8 mouse cellular contexts compared by ENCODE assay signal in genomic region chr19:8966198-8966589, GRCm38 (mm10). TPM values are rescaled to one million over a fixed set of nuclear protein-coding genes. Genes with fewer than 3 reads are reported as not detected.
A peak's percentile ranks its signal among the peaks of the same experiment; 100 is the strongest.
DNase-seq lines count a peak whose midpoint lies in the region; ATAC-seq and TF ChIP-seq lines count a peak whose summit lies in the region.

No protein-coding gene starts in this region.

- peak overlapping the region; percentile 88 for H3K4me3 ChIP-seq in lung, embryonic 14.5 days (ENCODE audit: low read depth, low read length)
- peak overlapping the region; percentile 77 for H3K4me3 ChIP-seq in erythroblast, embryonic 14.5 days (replicated peaks)
- peak overlapping the region; percentile 87 for H3K4me3 ChIP-seq in limb, embryonic 13.5 days
- peak overlapping the region; percentile 64 for H3K4me3 ChIP-seq in small intestine, adult 2 months (ENCODE audit: low read depth, low read length)

- H3K27ac ChIP-seq in lung, embryonic 14.5 days (ENCODE audit: low read depth): peak overlapping the region; percentile 92
- peak overlapping the region; percentile 96 for H3K27ac ChIP-seq in limb, embryonic 13.5 days
- H3K27ac ChIP-seq in small intestine, adult 2 months (ENCODE audit: insufficient read depth, low read depth, low read length): peak overlapping the region; percentile 95

- H3K27me3 ChIP-seq in lung, embryonic 14.5 days (ENCODE audit: insufficient read depth, low read length): no peaks in the 10 kb centered on the region
- H3K27me3 ChIP-seq in erythroblast, embryonic 14.5 days (ENCODE audit: control insufficient read depth): no peaks in the 10 kb centered on the region
- H3K27me3 ChIP-seq in limb, embryonic 13.5 days: no peaks in the 10 kb centered on the region
- no peaks in the 10 kb centered on the region for H3K27me3 ChIP-seq in small intestine, adult 2 months (ENCODE audit: control insufficient read depth, insufficient read depth, low read length)

- WGBS in lung, embryonic 14.5 days: 27% methylated on average over 5 of the region's 5 CpGs
- 26% methylated on average over 5 of the region's 5 CpGs for WGBS in limb, embryonic 13.5 days
- 9% methylated on average over 5 of the region's 5 CpGs for WGBS in small intestine, adult 2 months

- DNase-seq in lung, embryonic 14.5 days: no peak
- DNase-seq in lung, postnatal 36 days: no peak
- DNase-seq in embryo, embryonic 10 days (ENCODE audit: low spot score): no peak
- no peak for DNase-seq in gastrocnemius, postnatal 4 days (ENCODE audit: low spot score in 2 of 2)

- H3K9me3 ChIP-seq in lung, embryonic 14.5 days (ENCODE audit: low read depth, low read length): no peaks in the 10 kb centered on the region
- no peaks in the 10 kb centered on the region for H3K9me3 ChIP-seq in erythroblast, embryonic 14.5 days (ENCODE audit: control insufficient read depth, low read length)
- no peaks in the 10 kb centered on the region for H3K9me3 ChIP-seq in limb, embryonic 13.5 days

- peak overlapping the region; percentile 75 for H3K4me2 ChIP-seq in lung, embryonic 14.5 days
- peak overlapping the region; percentile 92 for H3K4me2 ChIP-seq in limb, embryonic 13.5 days (replicated peaks)

- H3K36me3 ChIP-seq in lung, embryonic 14.5 days (ENCODE audit: insufficient read depth): peaks cover 77% of the 10 kb centered on the region
- H3K36me3 ChIP-seq in erythroblast, embryonic 14.5 days (ENCODE audit: control insufficient read depth): peaks cover 79% of the 10 kb centered on the region
- peaks cover 75% of the 10 kb centered on the region for H3K36me3 ChIP-seq in limb, embryonic 13.5 days
- peaks cover 55% of the 10 kb centered on the region for H3K36me3 ChIP-seq in small intestine, adult 2 months (ENCODE audit: control insufficient read depth, insufficient read depth, low read length)

- H3K9ac ChIP-seq in lung, embryonic 14.5 days: peak overlapping the region; percentile 62
- peak overlapping the region; percentile 72 for H3K9ac ChIP-seq in limb, embryonic 13.5 days

- TF ChIP-seq CTCF in lung, embryonic 14.5 days (IDR thresholded peaks at IDR 0.05; ENCODE audit: low read depth): no peak
- no peak for TF ChIP-seq CTCF in small intestine, adult 2 months (IDR thresholded peaks at IDR 0.05; ENCODE audit: extremely low read depth, insufficient read length, insufficient replicate concordance, low read depth, low read length)

- H3K4me1 ChIP-seq in lung, embryonic 14.5 days (ENCODE audit: insufficient read depth): peaks cover 4% of the 10 kb centered on the region; the same call in 1 of the 2 replicates
- peaks cover 49% of the 10 kb centered on the region for H3K4me1 ChIP-seq in erythroblast, embryonic 14.5 days (ENCODE audit: control insufficient read depth)
- H3K4me1 ChIP-seq in limb, embryonic 13.5 days: peaks cover 28% of the 10 kb centered on the region
- peaks cover 9% of the 10 kb centered on the region for H3K4me1 ChIP-seq in small intestine, adult 2 months (ENCODE audit: control insufficient read depth, insufficient read depth, insufficient read length, low read length)

- TF ChIP-seq POLR2A in small intestine, adult 2 months (IDR thresholded peaks at IDR 0.05; ENCODE audit: low read depth, low read length): no peak; the same call in 1 of the 2 replicates

- ATAC-seq in lung, embryonic 14.5 days (ENCODE audit: insufficient read depth): no peak
- ATAC-seq in limb, embryonic 13.5 days (ENCODE audit: low FRiP score, low read depth): no peak; the same call in 1 of the 2 replicates
- ATAC-seq in CD4-positive, CD25-positive, alpha-beta regulatory T cell, adult 4 months: no peak

RNA-seq across cellular contexts. Expression of gene Eef1g, which starts 0.6 kb away (rescaled TPM):
- 480 and 516 TPM in 2 replicates for polyA plus RNA-seq in lung, embryonic 14.5 days (2014; fragmentation: Nextera tagmentation; extraction: Ambion mirVana)
- 5.4 and 8.2 TPM in 2 replicates for polyA plus RNA-seq in erythroblast, embryonic 14.5 days (2012)
- polyA plus RNA-seq in limb, embryonic 13.5 days (2015; fragmentation: Nextera tagmentation; extraction: Ambion mirVana): 508 and 512 TPM in 2 replicates
- polyA plus RNA-seq in small intestine, adult 2 months (2012; rRNA removed): 90.2 and 129 TPM in 2 replicates
- 100 to 1,000 TPM; 667 to 787 TPM for polyA plus RNA-seq in CD4-positive, CD25-positive, alpha-beta regulatory T cell, adult 4 months (2017; shearing (Covaris generic))
- 100 to 1,000 TPM; 704 to 748 TPM for total RNA-seq in gastrocnemius, postnatal 4 days (2021)

RNA-seq across cellular contexts. Expression of gene Tut1, which starts 12.5 kb away (rescaled TPM):
- 27.4 and 28.4 TPM in 2 replicates for polyA plus RNA-seq in lung, embryonic 14.5 days (2014; fragmentation: Nextera tagmentation; extraction: Ambion mirVana)
- polyA plus RNA-seq in erythroblast, embryonic 14.5 days (2012): 1.6 TPM in 2 replicates
- 35.6 and 36.5 TPM in 2 replicates for polyA plus RNA-seq in limb, embryonic 13.5 days (2015; fragmentation: Nextera tagmentation; extraction: Ambion mirVana)
- 5.6 and 13.2 TPM in 2 replicates for polyA plus RNA-seq in small intestine, adult 2 months (2012; rRNA removed)
- 10 to 100 TPM; 30.3 to 67.9 TPM for polyA plus RNA-seq in CD4-positive, CD25-positive, alpha-beta regulatory T cell, adult 4 months (2017; shearing (Covaris generic))
- total RNA-seq in gastrocnemius, postnatal 4 days (2021): 10 to 100 TPM; 12.7 to 14.9 TPM

RNA-seq across cellular contexts. Expression of gene Ahnak, which starts 22.9 kb away (rescaled TPM):
- polyA plus RNA-seq in lung, embryonic 14.5 days (2014; fragmentation: Nextera tagmentation; extraction: Ambion mirVana): 14.9 and 15.8 TPM in 2 replicates
- polyA plus RNA-seq in erythroblast, embryonic 14.5 days (2012): 0.01 and 0.05 TPM in 2 replicates
- polyA plus RNA-seq in limb, embryonic 13.5 days (2015; fragmentation: Nextera tagmentation; extraction: Ambion mirVana): 35.2 and 35.6 TPM in 2 replicates
- polyA plus RNA-seq in small intestine, adult 2 months (2012; rRNA removed): 5.1 and 14.7 TPM in 2 replicates
- polyA plus RNA-seq in CD4-positive, CD25-positive, alpha-beta regulatory T cell, adult 4 months (2017; shearing (Covaris generic)): 10 to 100 TPM; 45.2 to 48.9 TPM
- 100 to 1,000 TPM; 377 to 414 TPM for total RNA-seq in gastrocnemius, postnatal 4 days (2021)

RNA-seq across cellular contexts. Expression of gene Mta2, which starts 24.5 kb away (rescaled TPM):
- 44.0 and 52.1 TPM in 2 replicates for polyA plus RNA-seq in lung, embryonic 14.5 days (2014; fragmentation: Nextera tagmentation; extraction: Ambion mirVana)
- 2.2 and 3.4 TPM in 2 replicates for polyA plus RNA-seq in erythroblast, embryonic 14.5 days (2012)
- polyA plus RNA-seq in limb, embryonic 13.5 days (2015; fragmentation: Nextera tagmentation; extraction: Ambion mirVana): 192 and 193 TPM in 2 replicates
- polyA plus RNA-seq in small intestine, adult 2 months (2012; rRNA removed): 15.0 and 21.7 TPM in 2 replicates
- 100 to 1,000 TPM in 1 of 2 experiments, 10 to 100 TPM in 1; 81.7 to 126 TPM for polyA plus RNA-seq in CD4-positive, CD25-positive, alpha-beta regulatory T cell, adult 4 months (2017; shearing (Covaris generic))
- total RNA-seq in gastrocnemius, postnatal 4 days (2021): 10 to 100 TPM; 61.1 to 69.8 TPM

RNA-seq across cellular contexts. Expression of gene Eml3, which starts 36.8 kb away (rescaled TPM):
- polyA plus RNA-seq in lung, embryonic 14.5 days (2014; fragmentation: Nextera tagmentation; extraction: Ambion mirVana): 19.0 and 19.5 TPM in 2 replicates
- 1.3 and 1.4 TPM in 2 replicates for polyA plus RNA-seq in erythroblast, embryonic 14.5 days (2012)
- 36.9 and 37.2 TPM in 2 replicates for polyA plus RNA-seq in limb, embryonic 13.5 days (2015; fragmentation: Nextera tagmentation; extraction: Ambion mirVana)
- polyA plus RNA-seq in small intestine, adult 2 months (2012; rRNA removed): 18.4 and 32.2 TPM in 2 replicates
- polyA plus RNA-seq in CD4-positive, CD25-positive, alpha-beta regulatory T cell, adult 4 months (2017; shearing (Covaris generic)): 10 to 100 TPM; 18.7 to 24.9 TPM
- 10 to 100 TPM; 24.3 to 26.7 TPM for total RNA-seq in gastrocnemius, postnatal 4 days (2021)
